Mouse (Mus musculus): ENCODE results near the gene Ankrd33b.
A peak's percentile ranks its signal among the peaks of the same experiment; 100 is the strongest.

Gene Ankrd33b

DNA sequence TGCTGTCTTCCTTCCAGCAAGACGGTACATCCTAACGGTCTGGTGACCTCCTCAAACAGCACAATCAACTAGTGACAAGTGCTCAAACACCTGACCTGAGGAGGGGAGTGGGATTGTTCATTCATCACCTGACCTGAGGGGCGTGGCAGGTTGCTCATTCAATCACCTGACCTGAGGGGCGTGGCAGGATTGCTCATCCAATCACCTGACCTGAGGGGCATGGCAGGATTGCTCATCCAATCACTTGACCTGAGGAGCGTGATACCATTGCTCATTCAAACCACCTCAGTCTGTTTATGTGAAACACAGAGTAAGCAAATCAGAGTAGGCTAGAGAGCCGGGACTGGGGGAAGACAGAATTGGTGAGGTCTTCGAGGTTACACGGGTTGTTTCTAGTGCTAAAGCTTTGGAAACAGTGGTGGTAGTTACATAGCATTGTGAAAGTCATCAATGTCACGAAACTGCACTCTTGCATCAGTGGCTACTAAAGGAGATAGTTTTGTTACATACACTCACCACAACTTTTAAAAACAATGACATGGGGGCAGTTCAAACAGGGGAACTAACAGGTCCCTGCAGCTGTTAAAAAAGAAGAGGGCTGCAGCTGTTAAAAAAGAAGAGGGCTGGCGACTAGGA lies 28.8 kb downstream of the Ankrd33b start:
- peak in 1 of 2 experiments; percentile 71 for DNase-seq (ENCODE audit: low spot score in 2 of 2)

DNA sequence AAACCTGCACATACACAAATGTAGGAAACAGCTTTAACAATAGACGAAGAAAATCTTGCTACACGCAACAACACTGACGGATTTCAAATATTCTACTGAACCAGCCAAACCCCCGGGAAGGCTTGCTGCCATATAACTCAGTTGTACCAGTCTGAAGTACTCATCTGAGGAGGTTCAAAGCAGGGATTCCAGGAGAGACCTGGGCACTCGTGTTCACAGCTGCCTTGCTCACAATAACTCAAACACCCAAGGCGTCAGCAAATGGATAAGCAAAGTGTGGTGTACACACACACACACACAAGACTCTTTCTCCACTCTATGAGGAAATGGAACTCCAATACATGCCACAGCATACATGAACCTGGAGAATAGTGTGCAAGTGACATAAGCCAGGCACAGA lies 29.5 kb downstream of the Ankrd33b start:
- no peak for DNase-seq (ENCODE audit: low spot score in 2 of 2)

- peak in 1 of 2 experiments; percentile 46 for DNase-seq (ENCODE audit: low spot score in 2 of 2)
Measured at GRCm38 (mm10) chr15:31337192-31337741, 30.3 kb downstream of the Ankrd33b start.

DNA sequence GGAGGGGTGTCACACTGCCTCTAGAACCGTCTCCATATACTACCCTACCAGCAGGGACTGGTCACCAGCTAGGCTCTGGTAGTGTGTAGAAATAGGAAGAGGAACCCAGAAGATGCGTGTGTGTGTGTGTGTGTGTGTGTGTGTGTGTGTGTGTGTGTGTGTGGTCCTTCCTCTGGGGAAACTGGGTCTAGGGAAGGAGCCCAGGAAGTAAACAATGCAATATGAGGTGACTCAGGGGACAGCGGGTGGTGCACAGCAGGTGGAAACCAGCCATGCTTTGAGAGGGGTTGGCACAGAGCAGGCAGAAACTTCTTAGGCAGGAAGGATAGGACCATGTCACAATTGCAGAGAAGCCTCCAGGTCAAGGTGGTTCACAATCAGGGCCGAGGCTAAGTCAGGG lies 30.8 kb downstream of the Ankrd33b start:
- DNase-seq (ENCODE audit: low spot score in 2 of 2): peak in 1 of 2 experiments; percentile 68

GRCm38 (mm10) chr15:31334829-31335228 lies 32.7 kb downstream of the Ankrd33b start:
- no peak for DNase-seq (ENCODE audit: low spot score in 2 of 2)

- DNase-seq (ENCODE audit: low spot score in 2 of 2): peak in 1 of 2 experiments; percentile 42
Measured at GRCm38 (mm10) chr15:31332541-31333163, 34.9 kb downstream of the Ankrd33b start.

DNA sequence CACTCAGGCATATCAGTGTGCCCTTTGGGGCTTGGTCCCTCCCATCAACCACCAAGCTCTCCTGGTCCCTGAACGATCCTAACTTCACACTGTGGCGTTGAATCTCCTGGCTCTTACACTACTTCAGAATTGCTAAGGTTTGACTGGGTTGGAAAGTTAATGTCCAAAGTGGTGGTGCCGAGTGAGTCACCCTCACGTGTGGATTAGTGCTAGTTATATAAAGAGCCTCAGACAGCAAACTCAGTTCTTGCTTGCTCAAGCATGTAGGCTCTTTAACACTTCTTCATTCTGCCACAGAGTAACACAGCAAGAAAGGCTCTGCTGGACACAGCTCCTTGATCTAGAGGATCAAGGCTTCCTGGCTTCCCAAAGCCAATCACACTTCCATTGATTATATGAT lies 35.8 kb downstream of the Ankrd33b start:
- DNase-seq (ENCODE audit: low spot score in 2 of 2): peak in 1 of 2 experiments; percentile 74

GRCm38 (mm10) chr15:31328082-31328614 lies 39.4 kb downstream of the Ankrd33b start:
- no peak for DNase-seq (ENCODE audit: low spot score in 2 of 2)

GRCm38 (mm10) chr15:31325660-31326354 lies 41.7 kb downstream of the Ankrd33b start:
- DNase-seq (ENCODE audit: low spot score in 2 of 2): no peak

DNA sequence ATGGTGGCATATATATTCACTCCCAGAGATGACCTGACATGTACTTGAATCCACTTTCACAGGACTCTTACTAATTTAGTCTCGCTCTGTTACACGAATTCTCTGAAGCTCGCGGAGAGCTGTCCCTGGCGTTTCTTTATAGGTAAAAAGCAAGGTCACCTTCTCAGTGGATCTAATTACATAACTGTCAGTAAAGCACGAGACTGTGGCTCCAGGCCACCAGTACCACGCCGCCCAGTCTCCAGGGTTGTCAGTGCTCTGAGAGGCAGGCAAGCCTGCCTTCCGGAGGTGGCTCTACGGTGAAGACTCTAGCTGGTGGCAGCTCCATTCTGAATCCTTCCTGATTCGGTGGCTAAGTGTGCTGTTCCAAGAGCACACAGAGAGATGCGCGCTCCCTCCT lies 43.0 kb downstream of the Ankrd33b start:
- no peak for DNase-seq (ENCODE audit: low spot score in 2 of 2)

DNA sequence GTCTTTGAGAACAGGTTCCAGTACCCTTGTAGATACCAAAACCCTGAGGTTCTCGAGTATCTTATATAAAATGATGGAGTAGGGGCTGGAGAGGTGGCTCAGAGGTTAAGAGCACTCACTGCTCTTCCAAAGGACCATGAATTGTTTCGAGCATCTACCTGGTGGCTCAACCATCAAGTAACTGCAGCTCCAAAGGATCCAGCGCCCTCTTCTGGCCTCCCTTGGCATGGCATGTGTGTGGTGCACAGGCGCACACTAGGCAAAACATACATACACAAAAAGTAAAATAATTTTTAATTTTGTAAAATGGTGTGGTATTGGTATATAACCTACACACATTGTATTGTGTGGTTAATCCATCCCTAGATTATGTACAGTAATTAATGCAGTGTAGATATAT lies 43.8 kb downstream of the Ankrd33b start:
- no peak for DNase-seq (ENCODE audit: low spot score in 2 of 2)

DNA sequence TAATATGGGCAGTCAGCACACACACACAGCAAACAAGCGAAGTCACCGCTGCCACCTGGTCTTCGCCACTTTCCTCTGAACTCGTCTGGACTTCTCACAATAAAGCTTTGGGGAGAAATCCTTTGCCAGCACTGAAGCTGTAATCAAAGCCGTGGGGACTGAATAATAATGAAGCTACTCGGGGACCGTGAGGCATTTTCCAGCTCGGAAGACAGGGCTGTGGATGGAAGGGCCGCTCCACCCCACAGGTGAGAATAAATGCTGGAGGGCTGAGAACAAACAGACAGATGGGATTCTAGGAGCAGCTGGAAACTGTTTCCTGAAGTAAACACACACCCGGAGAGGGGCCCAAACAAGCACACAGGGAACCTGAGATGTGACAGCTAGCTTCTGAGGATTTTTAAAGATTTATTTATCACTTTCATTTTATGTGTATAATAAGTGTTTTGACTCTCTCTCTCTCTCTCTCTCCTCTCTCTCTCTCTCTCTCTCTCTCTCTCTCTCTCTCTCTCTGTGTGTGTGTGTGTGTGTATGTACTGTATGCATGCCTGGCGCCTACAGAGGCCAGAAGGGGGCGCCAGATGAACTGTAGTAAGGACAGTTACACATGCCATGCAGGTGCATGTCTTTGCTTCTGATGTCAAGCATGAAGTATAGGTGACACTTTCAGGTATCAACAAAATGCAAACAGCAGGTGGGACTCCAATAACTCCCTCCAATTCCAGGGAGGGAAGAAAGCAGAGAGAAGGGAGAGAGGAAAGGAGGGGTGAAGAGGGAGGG lies 46.7 kb downstream of the Ankrd33b start:
- DNase-seq (ENCODE audit: low spot score in 2 of 2): no peak

DNA sequence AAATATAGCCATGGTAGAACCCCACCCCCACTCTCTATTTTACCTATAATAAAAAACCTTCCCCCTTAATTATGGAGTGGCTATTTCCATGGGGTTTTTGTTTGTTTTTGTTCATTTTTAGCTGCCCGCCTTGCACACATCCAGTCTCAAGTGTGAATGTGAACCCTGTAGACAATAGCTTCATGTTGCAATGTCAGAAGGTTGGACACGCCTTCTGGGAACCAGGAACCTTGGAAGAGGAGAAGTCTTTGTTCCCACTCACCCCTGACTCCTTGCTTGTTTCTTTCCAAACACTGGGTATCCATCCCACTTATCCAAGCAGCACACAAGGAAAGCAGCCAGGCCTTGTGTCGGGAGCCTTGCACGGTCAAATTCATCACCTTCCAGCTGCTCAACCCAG lies 48.5 kb downstream of the Ankrd33b start:
- no peak for DNase-seq (ENCODE audit: low spot score in 2 of 2)

- DNase-seq (ENCODE audit: low spot score in 2 of 2): no peak
Measured at GRCm38 (mm10) chr15:31318158-31318955, 49.2 kb downstream of the Ankrd33b start.

DNA sequence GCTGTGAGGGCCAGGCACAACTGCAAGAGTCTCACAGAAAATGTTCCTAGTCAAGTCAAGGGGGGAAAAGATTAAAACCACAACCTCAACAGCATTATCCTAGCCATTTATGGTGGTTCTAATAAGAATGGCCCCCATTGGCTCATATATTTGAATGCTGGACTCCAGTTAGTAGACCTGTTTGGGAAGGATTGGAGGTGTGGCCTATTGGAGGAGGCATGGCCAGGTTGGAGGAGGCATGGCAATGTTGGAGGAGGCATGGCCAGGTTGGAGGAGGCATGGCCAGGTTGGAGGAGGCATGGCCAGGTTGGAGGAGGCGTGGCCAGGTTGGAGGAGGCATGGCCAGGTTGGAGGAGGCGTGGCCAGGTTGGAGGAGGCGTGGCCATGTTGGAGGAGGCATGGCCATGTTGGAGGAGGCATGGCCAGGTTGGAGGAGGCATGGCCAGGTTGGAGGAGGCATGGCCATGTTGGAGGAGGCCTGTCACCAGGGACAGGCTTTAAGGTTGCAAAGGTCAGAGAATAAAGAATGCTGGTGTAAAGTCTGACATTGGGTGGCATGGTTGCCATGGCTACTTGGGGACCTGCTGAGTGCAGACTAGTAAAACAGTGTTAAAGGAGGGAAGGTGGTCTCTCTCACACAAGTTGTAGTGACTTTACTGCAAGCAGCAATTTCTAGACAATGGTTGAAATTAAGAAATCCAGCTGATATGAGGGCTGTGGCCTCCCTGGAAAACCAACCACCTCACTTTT lies 50.3 kb downstream of the Ankrd33b start:
- DNase-seq (ENCODE audit: low spot score in 2 of 2): no peak

- peak; percentile 4 to 55 for DNase-seq (ENCODE audit: low spot score in 2 of 2)
Measured at GRCm38 (mm10) chr15:31315630-31316231, 51.8 kb downstream of the Ankrd33b start.

GRCm38 (mm10) chr15:31312001-31312400 lies 55.5 kb downstream of the Ankrd33b start:
- DNase-seq (ENCODE audit: low spot score in 2 of 2): no peak

- DNase-seq (ENCODE audit: low spot score in 2 of 2): peak in 1 of 2 experiments; percentile 7
Measured at GRCm38 (mm10) chr15:31309526-31309925, 58.0 kb downstream of the Ankrd33b start.

DNA sequence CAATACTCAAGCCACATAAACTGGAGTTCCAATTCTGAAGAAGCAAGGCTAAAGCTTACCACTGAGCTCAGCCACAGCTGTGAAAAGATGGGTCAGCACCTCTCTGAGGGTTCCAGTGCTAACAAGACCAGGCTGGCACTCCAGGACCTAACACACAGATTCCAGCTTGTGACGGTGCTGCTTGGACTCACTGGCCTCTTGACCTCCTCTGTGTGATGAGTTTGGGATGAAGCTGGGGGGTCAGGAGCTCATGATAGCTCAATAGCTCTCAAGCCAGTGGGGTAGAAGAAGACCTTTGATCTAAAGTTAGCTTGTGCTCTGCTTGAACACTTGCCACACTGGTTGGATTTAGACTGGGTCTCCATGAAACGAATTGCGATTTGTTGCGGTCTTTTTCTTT lies 60.8 kb downstream of the Ankrd33b start:
- DNase-seq (ENCODE audit: low spot score in 2 of 2): no peak

DNA sequence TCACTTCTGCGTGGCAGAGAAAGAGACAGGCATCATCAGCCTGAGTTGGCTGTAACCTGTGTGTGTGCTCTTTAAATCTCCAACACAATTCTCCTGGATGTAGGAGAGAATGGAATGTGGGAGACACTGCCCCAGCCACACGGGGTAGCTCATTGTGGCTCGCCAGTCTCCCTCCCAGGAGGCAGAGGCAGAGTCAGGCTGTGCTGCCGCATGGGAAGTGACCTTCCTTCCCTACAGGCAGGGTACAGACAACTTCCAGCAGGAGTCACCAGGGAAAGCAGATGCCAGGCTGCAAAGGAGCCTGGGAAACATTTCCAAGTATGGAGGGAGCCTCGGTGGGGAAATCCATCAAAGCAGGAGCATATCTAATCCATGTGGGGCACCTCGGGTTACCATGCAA lies 62.3 kb downstream of the Ankrd33b start:
- DNase-seq (ENCODE audit: low spot score in 2 of 2): no peak
